Mouse (Mus musculus) layer of hippocampus, adult 2 months (tissue): ENCODE measurements around the gene Aff4. TPM values are rescaled to one million over a fixed set of nuclear protein-coding genes. Genes with fewer than 3 reads are reported as not detected.

Source experiments
- DNase-seq, 2 experiments: peaks; one replicate each; pipeline ENCODE4 v3.0.0; 2022; ENCODE audit warnings: low spot score in 2 of 2
- H3K27ac ChIP-seq: fragments of 200-600 bp; 2 replicates; pipeline ENCODE4 v1.8.1; 2022
- H3K4me3 ChIP-seq: fragments of 200-600 bp; 2 replicates; pipeline ENCODE4 v1.8.1; 2022; ENCODE audit warnings: mild to moderate bottlenecking
- CTCF ChIP-seq: fragments of 200-600 bp; conservative IDR thresholded peaks from 2 replicates; pipeline ENCODE4 v1.8.1; 2022; ENCODE audit warnings: antibody characterized with exemption, mild to moderate bottlenecking, moderate library complexity
- total RNA-seq, 2 experiments: library from RNA; stranded (reverse); gene quantifications; 2 replicates each; pipeline ENCODE4 v1.2.3; 2021

Gene Aff4
- total RNA-seq, 2 experiments from 2014 or later = 241 to 245 TPM

DNA sequence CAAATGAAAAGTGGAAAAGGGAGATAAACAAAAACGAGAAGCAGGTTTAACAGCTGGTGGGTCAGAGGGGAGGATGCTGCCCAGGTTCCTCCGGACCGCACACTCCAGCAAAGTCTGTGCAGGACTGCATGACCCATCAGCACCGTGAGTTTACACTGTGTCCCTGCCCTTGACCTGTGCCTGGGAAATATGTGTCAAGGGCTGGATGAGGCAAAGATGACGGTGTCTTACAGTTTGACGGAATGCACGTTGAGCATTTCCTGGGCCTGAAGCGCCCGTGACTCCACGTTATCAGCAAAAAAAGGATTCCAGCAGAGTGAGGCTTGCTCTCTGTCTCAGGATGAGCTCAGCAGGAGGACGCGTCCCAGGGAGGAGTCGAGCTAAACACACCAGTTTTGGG is 94.9 kb downstream of the Aff4 start:
- Histone ChIP-seq H3K27ac (no peak overlapping the region), H3K4me3 (no peak overlapping the region)
- no peak for TF ChIP-seq CTCF
- DNase-seq = no peak

- no peak for TF ChIP-seq CTCF
Observed at GRCm38 (mm10) chr11:53446183-53446582, 95.5 kb downstream of the Aff4 start.

GRCm38 (mm10) chr11:53447996-53448395 is 97.4 kb downstream of the Aff4 start:
- H3K4me3 ChIP-seq = no peak overlapping the region
- DNase-seq = no peak
- no peak overlapping the region for H3K27ac ChIP-seq
- no peak for TF ChIP-seq CTCF

More at GRCm38 (mm10) chr11:53446183-53446582, 95.5 kb downstream of the Aff4 start:
- DNase-seq = no peak
- Histone ChIP-seq H3K27ac (no peak overlapping the region), H3K4me3 (no peak overlapping the region)

GRCm38 (mm10) chr11:53448529-53448928 is 97.9 kb downstream of the Aff4 start:
- TF ChIP-seq CTCF = no peak
- no peak overlapping the region for H3K4me3 ChIP-seq
- DNase-seq = no peak
- no peak overlapping the region for H3K27ac ChIP-seq

DNA sequence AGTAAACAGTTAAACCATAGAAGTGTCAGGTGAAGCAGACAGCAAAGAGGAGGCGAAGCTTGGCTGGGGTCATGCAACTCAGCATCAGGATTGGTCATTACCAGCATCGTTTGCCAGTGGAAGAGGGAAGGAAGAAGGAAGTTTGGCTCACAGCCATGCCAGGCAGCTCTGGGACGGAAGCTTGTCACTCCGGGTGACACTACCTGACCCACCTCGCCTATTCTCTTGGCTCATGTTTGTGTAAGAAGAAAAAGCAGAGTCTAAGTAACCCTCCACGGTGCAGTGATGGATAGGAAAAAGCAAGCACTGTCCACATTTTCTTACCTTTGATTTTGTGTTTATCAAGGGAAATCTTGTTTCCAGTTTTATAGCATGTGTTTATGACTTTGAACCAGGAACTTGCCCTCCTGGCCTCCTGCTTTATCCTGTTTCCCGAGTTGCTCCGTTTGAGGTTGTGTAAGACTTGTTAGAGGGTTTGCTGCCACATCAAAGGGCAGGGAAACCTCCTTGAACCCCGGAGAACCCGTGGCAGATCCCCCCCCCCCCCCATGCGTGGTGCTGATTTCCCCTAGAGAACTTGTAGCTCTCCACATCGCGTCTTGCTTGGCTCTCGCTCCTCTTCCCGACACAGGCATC is 99.6 kb downstream of the Aff4 start:
- no peak overlapping the region for H3K4me3 ChIP-seq
- TF ChIP-seq CTCF = no peak

DNA sequence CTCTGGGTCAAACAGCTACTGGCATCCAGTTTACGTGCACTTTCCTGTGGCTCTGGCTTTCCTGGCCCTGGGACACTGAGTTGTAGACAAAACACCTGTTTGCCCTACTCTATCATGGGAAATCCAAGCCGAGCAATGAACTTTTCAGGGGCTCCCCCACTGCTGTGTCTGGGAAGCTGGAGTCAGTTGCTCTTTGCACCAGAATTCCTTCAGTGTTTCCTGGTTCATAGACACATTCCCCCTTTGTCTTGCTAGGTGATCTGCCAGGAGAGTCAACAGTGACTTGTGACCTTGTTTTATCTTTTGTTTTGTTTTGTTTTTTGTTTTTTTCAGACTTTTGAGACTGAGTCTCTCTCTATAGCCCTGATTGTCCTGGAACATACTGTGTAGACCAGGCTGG is 100.7 kb downstream of the Aff4 start:
- no peak overlapping the region for H3K4me3 ChIP-seq
- H3K27ac ChIP-seq = no peak overlapping the region
- no peak for TF ChIP-seq CTCF
- no peak for DNase-seq

More for the DNA sequence above, 99.6 kb downstream of the Aff4 start:
- no peak for DNase-seq
- no peak overlapping the region for H3K27ac ChIP-seq

GRCm38 (mm10) chr11:53452396-53452795 is 101.8 kb downstream of the Aff4 start:
- no peak for DNase-seq
- H3K27ac ChIP-seq = no peak overlapping the region
- no peak for TF ChIP-seq CTCF
- H3K4me3 ChIP-seq = no peak overlapping the region

DNA sequence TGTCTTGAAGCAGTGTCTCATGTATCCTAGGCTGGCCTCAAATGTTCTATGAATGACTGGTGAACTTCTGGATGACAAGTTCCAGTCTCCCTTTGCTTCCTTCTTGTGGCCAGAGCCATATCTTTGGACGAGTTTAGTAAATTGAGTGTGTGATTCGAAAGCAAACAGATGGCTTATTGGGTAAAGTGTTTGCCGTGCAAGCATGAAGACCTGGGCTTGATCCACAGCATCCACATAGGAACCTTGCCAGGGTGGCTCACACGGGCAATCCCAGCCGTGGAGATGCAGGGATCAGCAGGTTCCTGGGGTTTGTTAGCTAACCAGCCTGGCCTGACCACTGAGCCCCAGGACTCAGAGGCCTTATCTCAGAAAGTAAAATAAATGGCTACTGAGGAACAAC is 102.4 kb downstream of the Aff4 start:
- no peak for TF ChIP-seq CTCF
- no peak overlapping the region for H3K4me3 ChIP-seq
- no peak overlapping the region for H3K27ac ChIP-seq
- no peak for DNase-seq

GRCm38 (mm10) chr11:53456474-53457371 is 106.1 kb downstream of the Aff4 start, which contains the start of the genes Gm10447 and Shroom1:
Gm10447 (minus strand) TSS chr11:53457110.
Shroom1 (plus strand) TSS chr11:53457205.
- H3K4me3 ChIP-seq = peak within 1 kb of the TSS; percentile 63
- H3K27ac ChIP-seq = peak within 1 kb of the TSS; percentile 77; the same call in 1 of the 2 replicates
- no peak for DNase-seq
- TF ChIP-seq CTCF = peak; percentile 73

- peak; percentile 51 for TF ChIP-seq CTCF
- DNase-seq = no peak
- H3K4me3 ChIP-seq = peak overlapping the region; percentile 63
- H3K27ac ChIP-seq = peak overlapping the region; percentile 77; the same call in 1 of the 2 replicates
Observed at GRCm38 (mm10) chr11:53457372-53457954, 106.8 kb downstream of the Aff4 start.

GRCm38 (mm10) chr11:53458996-53459395 is 108.4 kb downstream of the Aff4 start:
- no peak for DNase-seq
- Histone ChIP-seq H3K4me3 (no peak overlapping the region), H3K27ac (no peak overlapping the region)
- TF ChIP-seq CTCF = no peak

DNA sequence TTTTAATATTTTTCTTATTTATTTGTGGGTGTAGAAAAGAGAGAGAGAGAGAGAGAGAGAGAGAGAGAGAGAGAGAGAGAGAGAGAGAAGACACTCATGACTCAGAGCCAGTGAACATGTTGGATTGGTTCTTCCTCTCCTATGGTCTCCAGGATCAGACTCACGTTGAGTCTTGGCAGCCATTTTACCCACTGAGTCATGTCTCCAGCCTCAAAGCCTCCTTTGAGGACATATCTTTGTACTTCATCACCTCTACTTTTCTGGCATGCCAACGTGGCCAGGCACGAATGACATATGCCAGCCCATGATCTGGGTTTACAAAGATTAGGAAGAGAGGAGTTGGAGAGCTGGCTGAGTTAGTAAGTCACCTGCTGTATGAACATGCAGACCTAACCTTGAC is 109.6 kb downstream of the Aff4 start:
- no peak overlapping the region for H3K27ac ChIP-seq
- TF ChIP-seq CTCF = no peak
- no peak for DNase-seq
- H3K4me3 ChIP-seq = no peak overlapping the region

GRCm38 (mm10) chr11:53461727-53462126 is 111.1 kb downstream of the Aff4 start:
- H3K4me3 ChIP-seq = no peak overlapping the region
- DNase-seq = no peak
- no peak overlapping the region; the same call in 1 of the 2 replicates for H3K27ac ChIP-seq
- no peak for TF ChIP-seq CTCF
